Mouse (Mus musculus) embryo, embryonic 10 days (tissue): ENCODE data around the gene Tm9sf1.
A peak's percentile ranks its signal among the peaks of the same experiment; 100 is the strongest.

Source experiments
- DNase-seq: peaks from one replicate; pipeline ENCODE4 v3.0.0-alpha.2; 2015; ENCODE audit warnings: low spot score

The Tm9sf1 gene

GRCm38 (mm10) chr14:55590748-55591330 lies 52.8 kb downstream of the Tm9sf1 start, which contains the start of gene Psme2:
Gene Psme2 (minus strand): TSS chr14:55591113.
- peak; percentile 98 for DNase-seq

- DNase-seq: no peak
Observed at GRCm38 (mm10) chr14:55589771-55590448, 53.7 kb downstream of the Tm9sf1 start.

GRCm38 (mm10) chr14:55589271-55589670 lies 54.3 kb downstream of the Tm9sf1 start:
- no peak for DNase-seq

GRCm38 (mm10) chr14:55586149-55586548 lies 57.5 kb downstream of the Tm9sf1 start:
- no peak for DNase-seq
